Mouse (Mus musculus) midbrain, embryonic 15.5 days (tissue): ENCODE results near the gene Max. TPM values are rescaled to one million over a fixed set of nuclear protein-coding genes. Genes with fewer than 3 reads are reported as not detected.

Experiments
- ATAC-seq: fragments of 200-750 bp; cut with Nextera tagmentation; replicated peaks from 2 replicates; pipeline ENCODE4 v1.8.0; 2017; ENCODE audit warnings: moderate TSS enrichment
- H3K27ac ChIP-seq: fragments of 300-500 bp; sonication (generic); 2 replicates; pipeline ENCODE4 v1.5.1; 2015; ENCODE audit warnings: mild to moderate bottlenecking, inconsistent platforms
- H3K27me3 ChIP-seq: fragments of 300-500 bp; sonication (generic); replicated peaks from 2 replicates; pipeline ENCODE4 v1.6.1; 2015; ENCODE audit warnings: inconsistent platforms
- H3K36me3 ChIP-seq: fragments of 300-500 bp; sonication (generic); replicated peaks from 2 replicates; pipeline ENCODE4 v1.6.1; 2015; ENCODE audit warnings: inconsistent platforms
- H3K4me1 ChIP-seq: fragments of 300-500 bp; sonication (generic); 2 replicates; pipeline ENCODE4 v1.6.1; 2015; ENCODE audit warnings: inconsistent platforms
- H3K4me2 ChIP-seq: fragments of 300-500 bp; sonication (generic); 2 replicates; pipeline ENCODE4 v1.6.1; 2015; ENCODE audit warnings: inconsistent platforms, mild to moderate bottlenecking, moderate library complexity
- H3K4me3 ChIP-seq: fragments of 300-500 bp; sonication (generic); 2 replicates; pipeline ENCODE4 v1.5.1; 2015; ENCODE audit warnings: mild to moderate bottlenecking, inconsistent platforms
- H3K9ac ChIP-seq: fragments of 300-500 bp; sonication (generic); 2 replicates; pipeline ENCODE4 v1.6.1; 2015; ENCODE audit warnings: mild to moderate bottlenecking, inconsistent platforms
- H3K9me3 ChIP-seq: fragments of 300-500 bp; sonication (generic); 2 replicates; pipeline ENCODE4 v1.6.1; 2016; ENCODE audit warnings: inconsistent platforms
- WGBS: fragments of 180-500 bp; shearing (Covaris S2); methylation state at CpG from one replicate; pipeline ENCODE4 v1.1.7; 2015; ENCODE audit warnings: mixed read lengths; 5-methylcytosine and 5-hydroxymethylcytosine counted together
- polyA plus RNA-seq: library from polyadenylated mRNA; unstranded; fragments of >200 nt; fragmentation: Nextera tagmentation; extraction: Ambion mirVana; gene quantifications from 2 replicates; pipeline ENCODE4 v1.2.1, GENCODE M21; 2015

Gene Max
- 20.3 and 20.7 TPM in 2 replicates for polyA plus RNA-seq

DNA sequence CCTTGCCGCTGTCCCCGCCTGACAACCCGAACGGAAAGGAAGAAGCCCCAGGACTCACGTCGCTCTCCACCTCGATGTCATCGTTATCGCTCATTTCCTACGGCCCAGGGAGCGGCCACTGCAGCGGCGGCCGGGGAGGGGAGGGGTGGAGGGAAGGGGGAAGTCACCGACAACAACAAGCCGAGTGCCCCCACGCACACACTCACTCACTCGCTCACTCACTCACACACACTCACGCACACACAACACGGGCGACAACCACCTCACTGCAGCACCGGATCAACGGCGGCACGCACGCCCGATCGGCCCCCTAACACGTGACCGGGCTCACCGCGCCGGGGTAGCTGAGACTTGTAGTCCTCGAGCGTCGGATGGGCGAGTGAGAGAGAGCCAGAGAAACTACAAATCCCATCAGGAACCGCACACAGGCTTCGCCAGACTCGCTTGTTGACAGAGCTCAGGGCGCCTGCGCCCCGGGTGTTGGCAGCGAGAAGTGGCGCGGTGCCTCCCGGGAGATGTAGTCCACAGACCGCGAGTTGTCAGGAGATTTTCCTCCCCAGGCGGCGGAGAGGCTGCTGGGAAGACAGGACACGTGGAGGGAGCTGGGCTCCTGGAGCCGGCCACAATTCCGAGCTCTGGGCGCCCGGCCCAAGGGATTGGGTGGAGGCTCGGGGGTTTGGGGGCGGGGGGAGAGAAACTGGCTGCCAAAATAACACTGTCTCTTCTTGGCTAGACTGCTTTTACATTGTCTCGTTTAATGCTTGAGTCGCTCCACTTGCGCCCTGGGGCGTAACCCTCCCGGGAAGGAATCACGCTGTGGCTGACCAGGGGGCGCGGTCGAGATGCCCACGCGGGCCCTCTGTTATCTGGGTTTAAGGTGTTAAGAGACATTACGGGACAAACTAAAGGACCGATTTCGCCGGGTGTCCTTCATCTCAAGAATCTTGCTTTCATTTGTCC lies at the start of gene Max:
TSS of gene Max (minus strand) at position 270 of the 960 bp plus-strand sequence.
- peak within 1 kb of the TSS; percentile 77 for H3K27ac ChIP-seq
- no peaks in the 10 kb centered on the region for H3K27me3 ChIP-seq
- H3K4me1 ChIP-seq = peaks cover 18% of the 10 kb centered on the region
- ATAC-seq = peak; percentile 99
- H3K9ac ChIP-seq = peak within 1 kb of the TSS; percentile 74
- no peaks in the 10 kb centered on the region for H3K36me3 ChIP-seq
- no peaks in the 10 kb centered on the region for H3K9me3 ChIP-seq
- H3K4me2 ChIP-seq = peak within 1 kb of the TSS; percentile 86
- H3K4me3 ChIP-seq = peak within 1 kb of the TSS; percentile 89
- under 1% methylated on average over 69 of the region's 73 CpGs for WGBS

DNA sequence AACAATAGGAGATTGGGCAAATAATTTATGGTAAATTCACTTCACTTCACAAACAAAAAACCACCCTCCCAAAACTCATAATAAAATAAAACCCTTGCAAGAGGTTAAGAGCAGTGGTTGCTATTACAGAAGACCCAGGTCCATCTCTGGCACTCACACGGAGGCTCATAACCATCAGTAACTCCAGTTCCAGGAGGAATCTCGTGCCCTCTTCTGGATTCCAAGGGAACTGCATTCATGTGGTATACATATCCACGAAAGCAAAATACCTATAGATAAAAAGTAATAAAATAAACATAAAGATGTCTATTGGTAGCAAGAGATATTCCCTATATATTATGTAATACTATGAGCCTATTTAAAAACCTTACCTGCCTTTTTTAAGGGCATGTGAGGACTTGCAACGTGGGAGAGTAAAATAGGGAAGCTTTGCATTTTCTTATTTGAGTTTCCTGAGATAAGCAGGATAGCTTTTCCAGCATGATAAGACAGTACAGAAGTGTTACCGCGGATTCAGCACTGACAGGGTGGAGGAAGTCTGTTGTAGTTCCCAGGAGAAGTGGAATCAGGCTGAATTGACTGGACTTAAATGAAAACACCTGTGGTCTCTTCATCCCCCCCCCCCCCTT lies 49.2 kb upstream of the Max start:
- Histone ChIP-seq H3K9me3 (no peaks in the 10 kb centered on the region), H3K4me3 (no peak overlapping the region), H3K36me3 (no peaks in the 10 kb centered on the region), H3K9ac (no peak overlapping the region), H3K4me1 (no peaks in the 10 kb centered on the region), H3K4me2 (no peak overlapping the region), H3K27ac (no peak overlapping the region), H3K27me3 (no peaks in the 10 kb centered on the region)
- 66% methylated on average over 6 of the region's 6 CpGs for WGBS
- no peak for ATAC-seq

DNA sequence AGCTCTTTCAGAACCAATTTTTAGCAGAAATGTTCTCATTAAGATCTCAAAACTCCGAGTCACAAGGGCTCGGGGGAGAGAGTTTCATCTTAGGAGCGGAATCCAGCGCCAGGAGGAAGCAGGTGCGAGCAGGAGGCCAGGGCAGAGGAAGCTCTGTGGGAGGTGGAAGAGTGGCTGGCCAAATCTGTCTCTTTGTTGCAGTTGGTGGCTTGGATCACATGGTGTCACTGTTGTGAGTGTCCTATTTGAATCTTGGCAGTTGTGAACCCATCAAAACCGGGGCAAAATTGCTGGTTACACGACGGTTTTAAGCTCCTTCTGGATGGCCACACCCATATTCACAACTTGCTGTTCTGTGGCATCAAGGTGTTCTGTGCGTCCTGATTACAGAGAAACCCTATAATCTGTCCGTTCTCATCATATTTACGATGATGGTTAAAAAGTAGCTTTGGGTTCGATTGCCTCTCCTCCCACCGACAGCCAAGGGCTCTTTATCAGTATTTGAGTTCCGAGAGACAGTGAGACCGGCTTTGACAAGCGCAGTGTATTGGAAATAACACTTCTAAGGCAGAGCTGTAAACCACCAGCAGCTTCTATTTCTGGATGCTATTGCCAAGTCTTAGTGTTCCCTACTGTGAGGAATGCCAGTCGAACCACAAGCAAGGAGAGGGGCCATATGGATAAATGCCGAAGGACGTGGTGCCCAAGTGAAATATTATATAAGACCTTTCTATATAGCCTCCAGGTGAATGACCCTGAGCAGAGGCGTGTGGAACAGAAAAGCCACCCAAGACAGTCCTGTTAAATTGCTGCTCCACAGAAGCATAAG lies 47.4 kb upstream of the Max start:
- Histone ChIP-seq H3K27ac (no peak overlapping the region), H3K4me1 (peaks cover 11% of the 10 kb centered on the region), H3K9ac (no peak overlapping the region), H3K4me2 (no peak overlapping the region), H3K27me3 (no peaks in the 10 kb centered on the region), H3K4me3 (no peak overlapping the region), H3K36me3 (no peaks in the 10 kb centered on the region), H3K9me3 (no peaks in the 10 kb centered on the region)
- 62% methylated on average over 20 of the region's 20 CpGs for WGBS
- no peak for ATAC-seq

DNA sequence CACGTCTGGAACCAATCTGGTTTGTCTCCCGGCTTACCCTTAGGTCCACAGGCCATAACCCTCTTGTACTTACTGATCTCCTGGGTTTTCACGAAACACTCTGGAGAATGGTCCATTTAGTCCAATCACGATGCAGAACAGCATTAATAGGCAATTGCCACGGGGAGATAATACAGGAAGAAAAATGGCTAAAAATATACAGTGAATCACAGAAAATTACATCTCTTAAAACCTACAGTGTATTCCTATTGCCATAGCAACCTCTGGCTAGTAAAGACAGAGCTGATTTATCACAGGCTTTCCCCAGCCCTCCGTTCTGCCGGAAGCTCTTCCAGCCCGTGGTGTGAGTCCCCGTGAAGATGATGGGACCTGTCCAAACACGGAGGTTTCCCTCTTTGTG lies 42.9 kb upstream of the Max start:
- H3K9ac ChIP-seq = no peak overlapping the region
- no peak overlapping the region; the same call in 1 of the 2 replicates for H3K4me2 ChIP-seq
- 0 out of 2 replicates have a peak, but pooled peaks have one; percentile 49 for ATAC-seq

DNA sequence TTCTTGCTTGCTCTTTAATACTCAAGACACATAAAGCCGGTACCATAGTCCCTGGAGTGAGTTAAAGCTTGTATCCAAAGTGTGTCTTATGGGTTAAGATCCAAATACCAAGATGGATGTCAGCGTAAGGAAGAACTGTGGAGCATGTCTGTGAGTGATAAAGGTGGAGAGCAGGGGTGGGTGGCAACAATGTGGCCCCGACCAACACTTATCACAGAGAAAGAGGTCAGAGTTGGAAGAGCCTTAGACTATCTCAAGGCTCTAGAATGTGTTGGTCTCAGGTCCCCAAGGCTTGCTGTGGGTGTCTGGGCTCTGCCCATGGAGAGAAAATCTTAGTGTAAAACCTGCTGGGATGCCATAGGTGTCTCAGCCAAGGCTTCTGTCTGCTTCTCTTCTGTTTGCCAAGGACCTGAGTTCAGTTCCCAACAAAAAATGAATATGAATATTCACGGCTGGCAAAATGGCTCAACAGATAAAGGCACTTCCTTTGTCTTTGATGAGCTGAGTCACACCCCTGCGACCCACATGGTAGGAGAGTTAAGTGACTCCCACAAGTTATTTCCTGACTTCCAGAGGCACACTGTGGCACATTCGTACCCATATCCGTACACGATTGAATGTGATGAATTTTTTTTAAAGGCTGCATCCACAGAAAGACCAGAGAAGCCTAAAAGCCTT lies 40.7 kb upstream of the Max start:
- H3K4me1 ChIP-seq = peaks cover 26% of the 10 kb centered on the region
- WGBS = 87% methylated on average over 8 of the region's 8 CpGs
- no peak overlapping the region for H3K27ac ChIP-seq
- no peaks in the 10 kb centered on the region for H3K36me3 ChIP-seq
- no peak overlapping the region for H3K4me3 ChIP-seq
- no peak overlapping the region for H3K9ac ChIP-seq
- H3K9me3 ChIP-seq = no peaks in the 10 kb centered on the region
- H3K27me3 ChIP-seq = no peaks in the 10 kb centered on the region
- no peak for ATAC-seq
- no peak overlapping the region for H3K4me2 ChIP-seq

More for the DNA sequence above, 42.9 kb upstream of the Max start:
- H3K9me3 ChIP-seq = no peaks in the 10 kb centered on the region
- WGBS = 39% methylated on average over 10 of the region's 10 CpGs
- peak overlapping the region; percentile 52 for H3K27ac ChIP-seq
- H3K36me3 ChIP-seq = no peaks in the 10 kb centered on the region
- H3K4me1 ChIP-seq = peaks cover 26% of the 10 kb centered on the region
- H3K27me3 ChIP-seq = no peaks in the 10 kb centered on the region
- H3K4me3 ChIP-seq = no peak overlapping the region

DNA sequence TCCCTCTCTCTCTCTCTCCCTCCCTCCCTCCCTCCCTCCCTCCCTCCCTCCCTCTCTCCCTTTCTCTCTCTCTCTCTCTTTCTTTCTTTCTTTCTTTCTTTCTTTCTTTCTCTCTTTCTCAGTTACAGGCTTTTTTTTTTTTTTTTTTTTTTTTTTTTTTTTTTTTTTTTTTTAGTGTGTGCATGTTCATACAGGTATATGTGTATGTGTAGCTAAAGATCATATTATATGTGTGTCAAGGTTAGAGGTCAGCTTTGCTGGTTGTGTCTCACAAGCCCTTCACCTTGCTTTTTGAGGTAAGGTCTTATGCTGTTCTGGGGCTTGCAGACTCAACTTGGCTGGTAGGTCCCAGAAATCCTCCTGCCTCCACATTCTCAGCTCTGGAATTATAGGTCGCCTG lies 39.3 kb upstream of the Max start:
- WGBS = 76% methylated on average over 1 of the region's 1 CpGs
- ATAC-seq = no peak
- Histone ChIP-seq H3K4me1 (peaks cover 26% of the 10 kb centered on the region), H3K36me3 (no peaks in the 10 kb centered on the region), H3K9me3 (no peaks in the 10 kb centered on the region), H3K27me3 (no peaks in the 10 kb centered on the region), H3K9ac (no peak overlapping the region), H3K4me2 (no peak overlapping the region), H3K27ac (no peak overlapping the region), H3K4me3 (no peak overlapping the region)

DNA sequence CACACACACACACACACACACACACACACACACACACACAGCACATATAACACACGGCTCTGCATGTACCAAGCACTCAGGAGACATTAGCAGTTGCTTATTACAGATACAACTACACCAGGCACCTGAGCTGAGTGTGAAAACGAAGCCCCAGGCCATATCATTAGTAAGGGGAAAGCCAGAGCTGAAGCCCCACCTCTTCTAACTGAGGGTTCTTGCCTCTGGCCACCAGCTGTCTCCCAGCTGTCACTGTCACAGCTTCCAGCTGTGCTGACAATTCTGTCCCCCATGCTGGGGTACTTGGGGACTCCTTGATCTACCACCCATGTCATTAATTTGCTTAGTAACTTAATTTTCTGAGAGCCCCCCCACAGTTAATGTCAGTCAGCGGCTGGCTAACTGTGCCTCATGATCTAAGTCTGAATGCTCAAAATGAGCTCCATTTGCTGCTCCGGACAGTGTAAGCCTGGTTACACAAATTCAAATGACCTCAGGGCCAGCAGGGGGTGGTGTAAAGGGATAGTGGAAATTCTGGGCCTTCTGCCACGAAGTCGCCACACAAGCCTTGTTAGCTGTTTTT lies 38.8 kb upstream of the Max start:
- peaks cover 26% of the 10 kb centered on the region for H3K4me1 ChIP-seq
- H3K27me3 ChIP-seq = no peaks in the 10 kb centered on the region
- H3K4me3 ChIP-seq = no peak overlapping the region
- no peaks in the 10 kb centered on the region for H3K36me3 ChIP-seq
- H3K27ac ChIP-seq = peak overlapping the region; percentile 56
- no peak overlapping the region for H3K4me2 ChIP-seq
- H3K9ac ChIP-seq = no peak overlapping the region
- no peaks in the 10 kb centered on the region for H3K9me3 ChIP-seq
- 13% methylated on average over 6 of the region's 6 CpGs for WGBS
- peak; percentile 90 for ATAC-seq

DNA sequence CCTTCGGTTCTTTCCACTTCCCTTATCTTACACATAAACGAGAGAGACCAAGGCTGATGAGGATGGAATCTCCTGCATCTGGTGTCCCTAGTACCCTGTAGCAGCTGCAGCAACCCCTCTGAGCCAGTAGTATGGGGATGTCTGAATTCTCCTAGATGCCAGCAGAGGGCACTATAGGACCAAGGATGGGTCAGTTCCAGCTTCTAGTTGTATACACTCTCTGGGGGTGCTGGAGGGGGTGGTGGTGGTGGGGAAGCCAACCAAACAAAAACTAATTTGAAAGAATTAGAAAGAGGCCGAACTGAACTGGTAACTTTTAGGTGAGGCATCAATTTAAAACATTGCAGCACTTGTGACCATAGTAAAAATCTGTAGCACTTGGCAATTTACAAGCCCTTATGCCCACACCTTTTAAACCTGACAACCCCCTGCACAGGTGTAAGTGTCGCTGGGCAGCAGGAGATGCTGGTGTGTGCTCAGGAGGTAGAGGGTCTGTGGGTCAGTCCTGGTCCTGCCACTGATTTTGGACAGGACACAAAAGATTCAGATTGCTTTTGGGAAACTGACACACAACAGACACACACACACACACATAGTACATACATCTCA lies 38.2 kb upstream of the Max start:
- no peaks in the 10 kb centered on the region for H3K36me3 ChIP-seq
- peak overlapping the region; percentile 56 for H3K27ac ChIP-seq
- no peaks in the 10 kb centered on the region for H3K9me3 ChIP-seq
- H3K4me3 ChIP-seq = no peak overlapping the region
- H3K4me1 ChIP-seq = peaks cover 23% of the 10 kb centered on the region
- peak; percentile 89 for ATAC-seq
- H3K27me3 ChIP-seq = no peaks in the 10 kb centered on the region
- H3K4me2 ChIP-seq = no peak overlapping the region
- 20% methylated on average over 4 of the region's 4 CpGs for WGBS
- no peak overlapping the region for H3K9ac ChIP-seq

DNA sequence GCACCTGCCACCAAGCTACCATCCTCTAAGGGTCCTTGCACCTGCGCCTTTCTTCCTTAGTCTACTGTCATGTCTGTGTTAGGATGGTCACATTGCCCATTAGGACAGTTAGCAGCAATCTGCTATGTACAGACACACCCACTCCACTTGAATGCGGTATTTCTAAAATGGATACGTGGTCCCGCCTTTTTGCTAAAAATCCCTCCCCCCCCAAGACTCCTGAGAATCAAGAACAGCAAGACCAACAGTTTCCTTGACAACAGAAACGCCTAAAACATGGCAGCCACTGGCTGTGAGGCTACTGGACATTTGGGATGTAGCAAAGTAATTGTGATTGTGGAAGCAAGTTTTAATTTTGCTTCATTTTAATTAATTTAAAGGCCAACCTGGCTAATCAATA lies 32.8 kb upstream of the Max start:
- H3K4me1 ChIP-seq = no peaks in the 10 kb centered on the region
- H3K27me3 ChIP-seq = no peaks in the 10 kb centered on the region
- WGBS = 92% methylated on average over 5 of the region's 5 CpGs
- no peak overlapping the region for H3K4me2 ChIP-seq
- H3K9ac ChIP-seq = no peak overlapping the region
- no peak for ATAC-seq
- no peak overlapping the region for H3K4me3 ChIP-seq
- no peaks in the 10 kb centered on the region for H3K36me3 ChIP-seq
- H3K9me3 ChIP-seq = no peaks in the 10 kb centered on the region
- no peak overlapping the region for H3K27ac ChIP-seq

DNA sequence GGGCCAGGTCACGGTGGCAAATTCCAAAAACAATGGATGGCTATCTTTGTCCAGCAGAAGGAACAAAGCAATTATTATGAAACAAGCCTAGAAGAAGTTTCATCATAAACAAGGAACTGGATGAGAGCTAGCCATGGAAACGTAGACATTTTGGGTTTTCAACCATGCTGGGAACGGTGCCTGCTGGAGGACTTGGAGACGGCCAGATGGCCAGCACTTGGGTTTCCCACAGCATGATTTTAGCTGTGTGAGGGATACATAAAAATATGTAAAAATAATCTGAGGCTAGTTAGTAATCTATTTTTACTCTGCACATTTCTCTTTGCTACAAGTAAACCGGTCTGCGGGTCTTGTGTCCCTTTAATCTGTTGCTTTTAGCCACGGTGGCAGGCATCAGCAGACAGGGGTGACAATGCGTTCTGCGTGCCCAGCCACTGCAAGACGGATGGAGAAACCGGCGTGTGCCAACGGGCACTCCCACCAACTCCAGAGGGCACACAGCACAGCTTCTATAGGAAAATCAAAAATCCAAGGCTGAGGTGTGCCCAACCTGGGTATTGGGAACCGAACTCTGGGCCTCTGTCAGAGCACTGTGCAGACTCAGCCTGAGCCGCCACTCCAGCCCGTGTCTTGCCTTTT lies 31.0 kb upstream of the Max start:
- Histone ChIP-seq H3K9me3 (no peaks in the 10 kb centered on the region), H3K4me1 (no peaks in the 10 kb centered on the region), H3K4me2 (no peak overlapping the region), H3K27ac (no peak overlapping the region), H3K4me3 (no peak overlapping the region), H3K9ac (no peak overlapping the region), H3K27me3 (no peaks in the 10 kb centered on the region), H3K36me3 (no peaks in the 10 kb centered on the region)
- 93% methylated on average over 16 of the region's 16 CpGs for WGBS
- ATAC-seq = no peak
